Mouse (Mus musculus) olfactory bulb, adult 2 months (tissue): ENCODE data around the gene Rac1. TPM values are rescaled to one million over a fixed set of nuclear protein-coding genes. Genes with fewer than 3 reads are reported as not detected.
"Not testable (repeated sequence)": the region's sequence is repeated elsewhere in the genome, so short reads cannot be mapped to it uniquely, and the experiment has no call there.

ENCODE experiments used
- H3K27ac ChIP-seq: fragments of 200-500 bp; 2 replicates; pipeline ENCODE4 v1.5.1; 2012; ENCODE audit warnings: low read depth, low read length; ENCODE audit not compliant: insufficient read depth
- H3K4me1 ChIP-seq: fragments of 200-500 bp; 2 replicates; pipeline ENCODE4 v1.6.1; 2012; ENCODE audit warnings: low read length; ENCODE audit not compliant: control insufficient read depth, insufficient read depth
- H3K4me3 ChIP-seq: fragments of 200-500 bp; 2 replicates; pipeline ENCODE4 v1.5.1; 2012; ENCODE audit warnings: mild to moderate bottlenecking, low read depth, low read length, moderate library complexity; ENCODE audit not compliant: insufficient read depth
- CTCF ChIP-seq: fragments of 200-500 bp; IDR thresholded peaks from 2 replicates; pipeline ENCODE4 v1.5.1; 2012; ENCODE audit warnings: low read depth, mild to moderate bottlenecking, low read length, moderate library complexity; ENCODE audit not compliant: insufficient read depth
- POLR2A ChIP-seq: fragments of 200-500 bp; IDR thresholded peaks from 2 replicates; pipeline ENCODE4 v1.6.1; 2012; ENCODE audit warnings: mild to moderate bottlenecking, low read depth, low read length, moderate library complexity; ENCODE audit not compliant: insufficient read depth
- WGBS: fragments of 180-500 bp; shearing (Covaris S2); methylation state at CpG from one replicate; pipeline ENCODE4 v1.1.7; 2018; 5-methylcytosine and 5-hydroxymethylcytosine counted together
- polyA plus RNA-seq: library from polyadenylated mRNA; stranded (reverse); fragments of >200 nt; gene quantifications from 2 replicates; pipeline ENCODE4 v1.2.4, GENCODE M21; 2012; ENCODE audit warnings: low replicate concordance; ENCODE audit not compliant: missing spikeins, insufficient read depth, insufficient read length

Gene Rac1
- polyA plus RNA-seq, 1 experiment, result 73.1 TPM

DNA sequence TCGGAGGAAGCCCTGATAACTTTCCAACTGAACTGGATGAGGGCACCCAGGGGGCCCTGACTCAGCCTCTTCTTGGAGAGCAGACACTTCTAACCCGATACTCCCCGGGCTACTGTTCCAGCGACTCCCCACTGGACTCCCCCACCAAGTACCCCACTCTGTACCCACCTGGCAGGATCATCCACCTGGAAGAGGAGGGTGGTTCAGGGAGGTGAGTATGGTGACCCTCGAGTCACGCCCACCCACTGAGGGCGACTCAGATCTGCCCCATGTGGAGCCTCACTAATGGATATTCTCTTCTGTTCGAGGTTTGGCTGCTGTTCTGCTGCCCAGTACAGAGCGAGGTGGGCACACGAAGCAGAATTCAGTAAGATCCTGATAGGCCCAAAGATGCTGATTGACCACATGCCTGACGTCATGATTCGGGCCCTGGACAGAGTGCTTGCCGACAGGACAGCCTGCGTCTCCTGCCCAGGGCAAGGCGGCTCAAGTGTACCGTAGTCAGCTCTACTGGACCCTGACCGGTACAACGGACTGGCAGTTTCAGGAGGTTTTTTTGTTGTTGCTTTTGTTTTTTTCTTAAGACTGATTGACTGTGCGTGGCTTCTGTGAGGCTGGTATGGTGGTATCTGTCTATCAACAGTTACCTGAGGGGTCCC lies 24.8 kb downstream of the Rac1 start:
- WGBS, result 87% methylated on average over 19 of the region's 19 CpGs
- H3K4me1 ChIP-seq, result peaks cover 5% of the 10 kb centered on the region
- TF ChIP-seq CTCF (no peak), POLR2A (0 out of 2 replicates have a peak, but pooled peaks have one; percentile 16)

DNA sequence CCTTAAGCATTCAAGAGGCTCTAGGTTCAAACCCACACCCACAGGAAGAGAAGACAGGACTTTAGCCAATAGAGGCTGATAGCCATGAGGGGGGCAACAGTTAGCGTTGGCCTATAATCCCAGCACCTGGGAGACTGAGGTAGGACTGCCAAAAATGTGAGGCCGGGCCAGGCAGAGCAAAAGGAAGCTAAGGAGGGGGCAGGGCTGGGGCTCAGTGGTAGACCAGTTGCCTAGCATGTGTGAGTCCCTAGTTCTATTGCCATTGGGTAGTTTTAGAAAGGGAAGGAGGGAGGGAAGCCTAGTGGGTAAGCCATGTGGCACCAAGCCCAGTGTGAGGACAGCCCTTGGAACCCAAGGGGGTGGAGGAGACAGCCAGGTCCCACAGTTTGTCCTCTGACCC lies 26.2 kb downstream of the Rac1 start:
- WGBS, result 49% methylated on average over 2 of the region's 2 CpGs
- no peak overlapping the region for H3K27ac ChIP-seq

More for the DNA sequence above, 24.8 kb downstream of the Rac1 start:
- H3K4me3 ChIP-seq, result no peak overlapping the region
- H3K27ac ChIP-seq, result no peak overlapping the region

DNA sequence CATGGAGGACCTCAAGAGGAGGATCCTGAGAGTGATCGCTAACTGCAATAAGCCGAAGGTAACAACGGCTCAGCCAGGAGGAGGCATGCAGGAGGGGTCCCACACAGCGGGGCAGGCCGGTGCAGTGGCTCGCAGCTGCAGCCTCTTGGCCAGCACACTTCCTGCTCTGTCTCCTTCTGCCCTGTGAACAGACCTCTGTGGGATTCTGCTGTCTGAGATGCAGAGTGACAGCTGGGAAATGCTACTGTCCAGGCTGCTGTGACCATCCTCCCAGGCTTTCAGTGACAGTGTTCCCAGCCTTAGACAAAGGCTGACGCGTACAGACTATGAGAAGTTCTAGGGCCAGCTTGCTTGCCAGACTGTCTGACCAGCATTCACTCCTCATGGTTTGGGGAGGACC lies 26.7 kb downstream of the Rac1 start:
- H3K27ac ChIP-seq, result no peak overlapping the region
- 79% methylated on average over 8 of the region's 8 CpGs for WGBS
- no peak for TF ChIP-seq POLR2A
- TF ChIP-seq CTCF, result no peak
- H3K4me1 ChIP-seq, result 0 out of 2 replicates have a peak, but pooled peaks cover 4% of the 10 kb centered on the region
- H3K4me3 ChIP-seq, result no peak overlapping the region

More for the DNA sequence above, 26.2 kb downstream of the Rac1 start:
- Histone ChIP-seq H3K4me3 (no peak overlapping the region), H3K4me1 (0 out of 2 replicates have a peak, but pooled peaks cover 4% of the 10 kb centered on the region)
- TF ChIP-seq POLR2A (no peak), CTCF (no peak)

DNA sequence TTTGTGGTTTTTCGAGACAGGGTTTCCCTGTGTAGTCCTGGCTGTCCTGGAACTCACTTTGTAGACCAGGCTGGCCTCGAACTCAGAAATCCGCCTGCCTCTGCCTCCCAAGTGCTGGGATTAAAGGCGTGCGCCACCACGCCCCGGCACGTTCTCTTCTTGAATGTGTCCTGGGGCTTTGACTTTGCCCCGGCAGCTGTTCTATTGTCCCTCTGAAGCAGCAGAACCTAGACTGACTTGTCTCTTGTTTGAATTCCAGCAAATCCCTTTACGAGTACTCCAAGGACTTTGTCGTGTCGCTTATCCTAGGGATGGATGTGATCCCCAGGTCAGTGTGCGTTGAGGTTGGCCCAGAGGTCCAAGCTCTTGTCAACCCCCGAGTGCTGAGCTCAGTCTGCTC lies 27.1 kb downstream of the Rac1 start:
- not testable (repeated sequence) for H3K27ac ChIP-seq
- WGBS, result 90% methylated on average over 13 of the region's 14 CpGs

DNA sequence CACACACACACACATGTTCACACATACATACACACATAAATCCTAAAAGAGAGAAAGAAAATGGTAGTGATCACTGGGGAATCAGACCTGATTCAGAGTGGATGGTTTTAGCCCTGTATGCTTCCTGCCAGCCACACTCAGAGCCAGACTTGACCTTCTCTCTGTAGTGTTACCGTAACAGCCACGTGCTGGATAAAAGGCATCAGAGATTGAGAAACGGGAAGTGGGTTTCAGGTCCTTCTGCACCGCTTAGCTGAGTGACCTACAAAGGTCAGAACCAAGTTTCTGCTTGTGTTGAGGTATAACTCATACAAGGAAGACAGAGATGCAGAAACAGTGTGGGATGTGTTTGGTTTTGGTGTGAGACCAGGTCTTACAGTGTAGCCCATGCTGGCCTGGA lies 28.1 kb downstream of the Rac1 start:
- WGBS, result 90% methylated on average over 4 of the region's 4 CpGs
- Histone ChIP-seq H3K4me3 (no peak overlapping the region), H3K4me1 (0 out of 2 replicates have a peak, but pooled peaks cover 4% of the 10 kb centered on the region), H3K27ac (no peak overlapping the region)
- TF ChIP-seq CTCF, result no peak
- TF ChIP-seq POLR2A, result no peak

More for the DNA sequence above, 27.1 kb downstream of the Rac1 start:
- not testable (repeated sequence) for H3K4me1 ChIP-seq, H3K4me3 ChIP-seq

DNA sequence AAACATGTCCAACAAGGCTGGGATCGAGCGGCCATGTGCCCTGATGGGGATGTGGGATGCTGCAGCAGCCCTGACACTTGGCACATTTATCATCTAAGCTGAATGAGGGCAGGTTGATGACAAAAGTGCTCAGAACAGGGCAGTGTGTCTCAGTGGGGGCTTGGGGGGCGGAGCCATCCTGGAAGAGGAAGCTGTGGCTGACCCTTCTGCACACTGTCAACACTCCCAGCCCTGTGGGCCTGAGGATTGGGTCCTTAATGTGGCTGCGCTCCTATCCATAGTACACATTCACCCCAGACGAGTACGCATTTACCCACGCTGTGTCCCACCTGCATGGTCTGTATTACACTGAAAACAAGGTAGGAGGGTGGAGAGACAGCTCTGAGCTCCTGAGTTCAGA lies 28.6 kb downstream of the Rac1 start:
- WGBS, result 93% methylated on average over 7 of the region's 7 CpGs
- Histone ChIP-seq H3K27ac (no peak overlapping the region), H3K4me1 (0 out of 2 replicates have a peak, but pooled peaks cover 4% of the 10 kb centered on the region), H3K4me3 (no peak overlapping the region)
- TF ChIP-seq POLR2A, result no peak
- TF ChIP-seq CTCF, result no peak

DNA sequence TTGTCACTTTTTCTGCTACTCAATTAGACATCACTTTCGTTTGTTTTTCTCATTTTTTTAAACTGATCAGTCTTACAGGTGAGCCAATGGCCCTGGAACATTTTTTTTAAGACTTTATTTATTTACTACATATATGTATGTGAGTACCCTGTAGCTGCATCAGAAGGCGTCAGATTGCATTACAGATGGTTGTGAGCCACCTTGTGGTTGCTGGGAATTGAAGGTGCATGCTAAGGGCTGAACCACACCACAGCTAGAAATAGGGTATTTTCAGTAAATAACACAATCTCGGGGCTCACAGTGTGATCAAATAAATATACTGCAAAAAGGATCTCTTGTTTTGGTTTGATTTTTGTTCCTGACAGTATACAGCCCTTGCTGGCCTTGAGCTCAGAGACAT lies 30.4 kb downstream of the Rac1 start:
- no peak overlapping the region for H3K27ac ChIP-seq
- no peak for TF ChIP-seq POLR2A
- TF ChIP-seq CTCF, result no peak
- H3K4me3 ChIP-seq, result no peak overlapping the region
- 78% methylated on average over 3 of the region's 3 CpGs for WGBS
- H3K4me1 ChIP-seq, result 0 out of 2 replicates have a peak, but pooled peaks cover 4% of the 10 kb centered on the region

DNA sequence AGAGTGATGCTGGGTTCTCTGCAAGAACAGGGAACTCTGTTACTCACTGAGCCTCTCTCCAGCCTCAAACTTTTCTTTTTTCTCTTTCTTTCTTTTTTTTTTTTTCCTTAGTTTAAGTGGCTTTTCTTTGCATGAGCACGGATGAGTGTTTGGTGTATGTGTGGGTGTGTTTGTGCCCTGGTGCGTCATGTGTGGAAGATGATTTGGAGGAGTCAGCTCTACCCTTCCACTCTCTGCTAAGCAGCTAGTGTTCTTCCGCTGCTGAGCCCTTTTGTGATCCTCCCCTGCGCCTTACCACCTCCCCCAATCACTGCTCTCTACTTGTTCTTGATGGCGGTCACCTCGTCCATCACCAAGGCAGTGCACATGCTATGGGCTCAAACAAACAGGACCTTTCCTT lies 32.1 kb downstream of the Rac1 start:
- TF ChIP-seq CTCF (no peak), POLR2A (no peak)
- no peak overlapping the region for H3K4me3 ChIP-seq

DNA sequence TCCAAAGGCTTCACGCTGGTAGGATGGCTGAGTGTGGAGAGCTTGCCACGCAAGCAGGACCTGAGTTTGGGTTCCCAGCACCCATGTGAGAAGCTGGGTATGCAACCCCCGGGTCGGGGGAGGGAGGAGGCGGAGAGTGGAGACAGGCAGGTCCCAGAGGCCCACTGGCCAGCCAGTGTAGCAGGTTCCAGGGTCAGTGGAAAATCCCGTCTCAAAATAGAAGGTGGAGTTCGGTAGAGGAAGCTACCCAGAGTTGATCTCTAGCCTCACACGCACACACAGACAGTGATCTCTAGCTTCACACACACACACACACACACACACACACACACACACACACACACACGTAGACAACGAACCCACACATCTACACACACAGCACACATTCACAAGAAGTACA lies 34.7 kb downstream of the Rac1 start:
- TF ChIP-seq CTCF (no peak), POLR2A (no peak)
- no peak overlapping the region for H3K4me3 ChIP-seq
- H3K4me1 ChIP-seq, result no peaks in the 10 kb centered on the region
- no peak overlapping the region for H3K27ac ChIP-seq
- WGBS, result 88% methylated on average over 10 of the region's 10 CpGs

More for the DNA sequence above, 32.1 kb downstream of the Rac1 start:
- Histone ChIP-seq H3K27ac (no peak overlapping the region), H3K4me1 (no peaks in the 10 kb centered on the region)
- WGBS, result 90% methylated on average over 6 of the region's 6 CpGs
